Mouse (Mus musculus): ENCODE measurements around the gene 4921507P07Rik.

GRCm38 (mm10) chr6:50601620-50602019 is 5.2 kb upstream of the 4921507P07Rik start:
- TF ChIP-seq TCF3 (IDR thresholded peaks at IDR 0.05; ENCODE audit: insufficient read length, low read depth) (no peak), POLR2A (IDR thresholded peaks at IDR 0.05; ENCODE audit: insufficient read length, low read depth) (no peak), MAX (IDR thresholded peaks at IDR 0.05; ENCODE audit: low read depth) (no peak), REST (IDR thresholded peaks at IDR 0.05; ENCODE audit: insufficient read depth, insufficient read length) (no peak)

Measured in myocyte (in vitro differentiated cells).